Mouse (Mus musculus): ENCODE results near the gene Ostc. TPM values are rescaled to one million over a fixed set of nuclear protein-coding genes. Genes with fewer than 3 reads are reported as not detected.

Ostc gene
- polyA plus RNA-seq, 1 experiment from 2014 or later, result 327 TPM

DNA sequence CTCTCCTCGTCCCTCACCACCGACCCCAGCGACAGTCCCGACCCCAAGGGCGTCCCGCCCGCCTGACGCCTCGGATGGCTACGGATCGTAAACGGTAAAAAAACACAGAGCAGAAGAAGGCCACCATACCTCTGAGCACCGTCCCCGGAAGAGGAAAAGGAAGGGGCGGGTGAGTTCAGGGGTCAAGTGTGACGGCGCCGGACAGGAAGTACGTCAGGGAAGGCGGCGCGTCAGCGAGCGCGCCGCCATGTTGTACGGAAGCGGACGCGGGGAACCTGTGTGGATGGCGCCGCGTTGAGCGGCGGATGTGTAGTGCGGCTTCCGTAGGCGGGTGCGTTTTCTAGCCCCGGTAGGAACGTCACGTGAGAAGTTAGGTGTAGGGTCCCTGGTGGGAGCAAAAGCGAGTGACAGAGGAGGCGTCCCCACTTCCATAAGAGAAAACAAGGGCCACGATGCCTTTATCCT, 21.0 kb upstream of the Ostc start, which contains the start of gene Rpl34:
Gene Rpl34 (minus strand): TSS at position 210 of the 465 bp plus-strand sequence.
- Histone ChIP-seq H3K9ac (ENCODE audit: low read depth, low read length) (peak within 1 kb of the TSS; percentile 93), H3K4me3 (ENCODE audit: low read depth, low read length) (peak within 1 kb of the TSS; percentile 93), H3K4me2 (replicated peaks; ENCODE audit: low read depth, low read length) (peak within 1 kb of the TSS; percentile 69), H3K4me1 (replicated peaks; ENCODE audit: control insufficient read depth, insufficient read depth, low read length) (0 out of 2 replicates have a peak, but pooled peaks cover 3% of the 10 kb centered on the region), H3K9me3 (ENCODE audit: control insufficient read depth, low read length) (no peaks in the 10 kb centered on the region), H3K27ac (ENCODE audit: low read depth, low read length) (peak within 1 kb of the TSS; percentile 87), H3K27me3 (ENCODE audit: control insufficient read depth, insufficient read depth, low read length) (no peaks in the 10 kb centered on the region), H3K36me3 (ENCODE audit: control insufficient read depth, insufficient read depth, low read length) (peaks cover 6% of the 10 kb centered on the region; the same call in 1 of the 2 replicates)
- WGBS, result under 1% methylated on average over 45 of the region's 45 CpGs
- ATAC-seq (ENCODE audit: low FRiP score) (peak; percentile 99), DNase-seq (ENCODE audit: low spot score) (peak; percentile 96)

GRCm38 (mm10) chr3:130729472-130730188, 20.4 kb upstream of the Ostc start:
- no peaks in the 10 kb centered on the region for H3K27me3 ChIP-seq (ENCODE audit: control insufficient read depth, insufficient read depth, low read length)
- DNase-seq (ENCODE audit: low spot score) (peak; percentile 65), ATAC-seq (ENCODE audit: low FRiP score) (peak; percentile 1; the same call in 1 of the 2 replicates)
- H3K4me3 ChIP-seq (ENCODE audit: low read depth, low read length), result peak overlapping the region; percentile 93
- H3K4me2 ChIP-seq (replicated peaks; ENCODE audit: low read depth, low read length), result peak overlapping the region; percentile 69
- no peaks in the 10 kb centered on the region for H3K9me3 ChIP-seq (ENCODE audit: control insufficient read depth, low read length)
- H3K4me1 ChIP-seq (replicated peaks; ENCODE audit: control insufficient read depth, insufficient read depth, low read length), result 0 out of 2 replicates have a peak, but pooled peaks cover 3% of the 10 kb centered on the region
- H3K9ac ChIP-seq (ENCODE audit: low read depth, low read length), result peak overlapping the region; percentile 93
- WGBS, result under 1% methylated on average over 58 of the region's 58 CpGs
- peak overlapping the region; percentile 87 for H3K27ac ChIP-seq (ENCODE audit: low read depth, low read length)
- H3K36me3 ChIP-seq (ENCODE audit: control insufficient read depth, insufficient read depth, low read length), result peaks cover 6% of the 10 kb centered on the region; the same call in 1 of the 2 replicates

DNA sequence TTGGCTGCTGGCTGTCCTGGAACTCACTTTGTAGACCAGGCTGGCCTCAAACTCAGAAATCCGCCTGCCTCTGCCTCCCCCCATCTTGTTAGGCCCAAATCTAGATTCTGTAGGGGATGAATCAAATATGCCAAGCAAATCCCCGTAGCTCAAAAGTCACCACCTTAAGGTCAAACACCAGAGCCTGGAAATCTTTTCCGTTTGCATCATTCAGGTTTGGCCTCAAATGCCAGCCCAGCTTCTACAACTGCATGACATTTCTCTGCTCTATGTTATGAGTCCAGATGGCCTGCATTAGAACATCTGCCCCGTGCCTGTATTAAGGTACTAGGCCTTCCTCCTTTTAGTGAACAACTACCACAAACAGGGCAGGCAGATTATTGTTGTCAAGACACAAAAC, 18.4 kb upstream of the Ostc start:
- no peaks in the 10 kb centered on the region for H3K9me3 ChIP-seq (ENCODE audit: control insufficient read depth, low read length)
- H3K9ac ChIP-seq (ENCODE audit: low read depth, low read length), result no peak overlapping the region
- H3K4me3 ChIP-seq (ENCODE audit: low read depth, low read length), result no peak overlapping the region
- DNase-seq (ENCODE audit: low spot score), result no peak
- no peak overlapping the region for H3K27ac ChIP-seq (ENCODE audit: low read depth, low read length)
- no peaks in the 10 kb centered on the region for H3K27me3 ChIP-seq (ENCODE audit: control insufficient read depth, insufficient read depth, low read length)
- WGBS, result 85% methylated on average over 4 of the region's 4 CpGs
- H3K4me1 ChIP-seq (replicated peaks; ENCODE audit: control insufficient read depth, insufficient read depth, low read length), result 0 out of 2 replicates have a peak, but pooled peaks cover 3% of the 10 kb centered on the region
- no peak for ATAC-seq (ENCODE audit: low FRiP score)
- no peak overlapping the region for H3K4me2 ChIP-seq (replicated peaks; ENCODE audit: low read depth, low read length)
- peaks cover 6% of the 10 kb centered on the region; the same call in 1 of the 2 replicates for H3K36me3 ChIP-seq (ENCODE audit: control insufficient read depth, insufficient read depth, low read length)

- ATAC-seq (ENCODE audit: low FRiP score) (no peak), DNase-seq (ENCODE audit: low spot score) (no peak)
- no peaks in the 10 kb centered on the region for H3K9me3 ChIP-seq (ENCODE audit: control insufficient read depth, low read length)
- H3K27me3 ChIP-seq (ENCODE audit: control insufficient read depth, insufficient read depth, low read length), result no peaks in the 10 kb centered on the region
- H3K9ac ChIP-seq (ENCODE audit: low read depth, low read length), result no peak overlapping the region
- peaks cover 6% of the 10 kb centered on the region; the same call in 1 of the 2 replicates for H3K36me3 ChIP-seq (ENCODE audit: control insufficient read depth, insufficient read depth, low read length)
- no peak overlapping the region for H3K4me2 ChIP-seq (replicated peaks; ENCODE audit: low read depth, low read length)
- 96% methylated on average over 1 of the region's 1 CpGs for WGBS
- 0 out of 2 replicates have a peak, but pooled peaks cover 3% of the 10 kb centered on the region for H3K4me1 ChIP-seq (replicated peaks; ENCODE audit: control insufficient read depth, insufficient read depth, low read length)
- H3K4me3 ChIP-seq (ENCODE audit: low read depth, low read length), result no peak overlapping the region
- no peak overlapping the region for H3K27ac ChIP-seq (ENCODE audit: low read depth, low read length)
Observed at GRCm38 (mm10) chr3:130727036-130727435, 17.8 kb upstream of the Ostc start.

- Histone ChIP-seq H3K9me3 (ENCODE audit: control insufficient read depth, low read length) (no peaks in the 10 kb centered on the region), H3K4me3 (ENCODE audit: low read depth, low read length) (no peak overlapping the region), H3K36me3 (ENCODE audit: control insufficient read depth, insufficient read depth, low read length) (peaks cover 6% of the 10 kb centered on the region; the same call in 1 of the 2 replicates), H3K4me1 (replicated peaks; ENCODE audit: control insufficient read depth, insufficient read depth, low read length) (0 out of 2 replicates have a peak, but pooled peaks cover 3% of the 10 kb centered on the region), H3K9ac (ENCODE audit: low read depth, low read length) (no peak overlapping the region), H3K4me2 (replicated peaks; ENCODE audit: low read depth, low read length) (no peak overlapping the region), H3K27me3 (ENCODE audit: control insufficient read depth, insufficient read depth, low read length) (no peaks in the 10 kb centered on the region), H3K27ac (ENCODE audit: low read depth, low read length) (no peak overlapping the region)
- DNase-seq (ENCODE audit: low spot score) (no peak), ATAC-seq (ENCODE audit: low FRiP score) (no peak)
- 75% methylated on average over 2 of the region's 2 CpGs for WGBS
Observed at GRCm38 (mm10) chr3:130725718-130726117, 16.5 kb upstream of the Ostc start.

GRCm38 (mm10) chr3:130722733-130723478, 13.7 kb upstream of the Ostc start:
- 80% methylated on average over 11 of the region's 11 CpGs for WGBS
- H3K36me3 ChIP-seq (ENCODE audit: control insufficient read depth, insufficient read depth, low read length), result peaks cover 3% of the 10 kb centered on the region; the same call in 1 of the 2 replicates
- no peak overlapping the region for H3K9ac ChIP-seq (ENCODE audit: low read depth, low read length)
- H3K27me3 ChIP-seq (ENCODE audit: control insufficient read depth, insufficient read depth, low read length), result no peaks in the 10 kb centered on the region
- H3K4me1 ChIP-seq (replicated peaks; ENCODE audit: control insufficient read depth, insufficient read depth, low read length), result no peaks in the 10 kb centered on the region
- DNase-seq (ENCODE audit: low spot score), result no peak
- no peaks in the 10 kb centered on the region for H3K9me3 ChIP-seq (ENCODE audit: control insufficient read depth, low read length)
- no peak overlapping the region for H3K27ac ChIP-seq (ENCODE audit: low read depth, low read length)
- H3K4me3 ChIP-seq (ENCODE audit: low read depth, low read length), result no peak overlapping the region
- no peak for ATAC-seq (ENCODE audit: low FRiP score)
- no peak overlapping the region for H3K4me2 ChIP-seq (replicated peaks; ENCODE audit: low read depth, low read length)

DNA sequence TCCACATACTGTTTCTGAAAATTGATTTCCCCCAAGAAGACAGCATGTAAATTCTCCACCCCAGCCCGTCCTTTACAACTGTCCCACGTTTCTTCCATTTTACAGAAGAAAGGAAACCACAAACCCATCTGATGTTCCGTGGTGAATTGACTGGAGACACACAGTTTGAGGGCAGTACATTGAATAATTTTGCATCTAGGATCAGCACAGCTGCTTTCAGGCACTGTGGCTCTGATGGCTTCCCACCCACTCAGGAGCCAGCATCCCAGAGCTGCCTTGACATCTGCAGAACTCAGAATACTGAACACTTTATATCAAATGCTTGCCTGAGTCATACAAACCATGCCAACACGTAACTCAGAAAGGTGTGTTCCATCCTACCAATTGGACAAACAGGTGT, 11.0 kb upstream of the Ostc start:
- H3K27me3 ChIP-seq (ENCODE audit: control insufficient read depth, insufficient read depth, low read length), result no peaks in the 10 kb centered on the region
- no peak overlapping the region for H3K9ac ChIP-seq (ENCODE audit: low read depth, low read length)
- no peaks in the 10 kb centered on the region for H3K9me3 ChIP-seq (ENCODE audit: control insufficient read depth, low read length)
- no peak overlapping the region for H3K4me3 ChIP-seq (ENCODE audit: low read depth, low read length)
- no peak overlapping the region for H3K4me2 ChIP-seq (replicated peaks; ENCODE audit: low read depth, low read length)
- 87% methylated on average over 4 of the region's 4 CpGs for WGBS
- H3K4me1 ChIP-seq (replicated peaks; ENCODE audit: control insufficient read depth, insufficient read depth, low read length), result no peaks in the 10 kb centered on the region
- ATAC-seq (ENCODE audit: low FRiP score) (no peak), DNase-seq (ENCODE audit: low spot score) (no peak)
- no peaks in the 10 kb centered on the region for H3K36me3 ChIP-seq (ENCODE audit: control insufficient read depth, insufficient read depth, low read length)
- H3K27ac ChIP-seq (ENCODE audit: low read depth, low read length), result no peak overlapping the region

GRCm38 (mm10) chr3:130718871-130719270, 9.6 kb upstream of the Ostc start:
- 92% methylated on average over 4 of the region's 4 CpGs for WGBS
- no peaks in the 10 kb centered on the region for H3K9me3 ChIP-seq (ENCODE audit: control insufficient read depth, low read length)
- H3K36me3 ChIP-seq (ENCODE audit: control insufficient read depth, insufficient read depth, low read length), result no peaks in the 10 kb centered on the region
- no peaks in the 10 kb centered on the region for H3K4me1 ChIP-seq (replicated peaks; ENCODE audit: control insufficient read depth, insufficient read depth, low read length)
- no peak overlapping the region for H3K4me3 ChIP-seq (ENCODE audit: low read depth, low read length)
- DNase-seq (ENCODE audit: low spot score) (no peak), ATAC-seq (ENCODE audit: low FRiP score) (no peak)
- no peak overlapping the region for H3K27ac ChIP-seq (ENCODE audit: low read depth, low read length)
- no peak overlapping the region for H3K4me2 ChIP-seq (replicated peaks; ENCODE audit: low read depth, low read length)
- H3K9ac ChIP-seq (ENCODE audit: low read depth, low read length), result no peak overlapping the region
- H3K27me3 ChIP-seq (ENCODE audit: control insufficient read depth, insufficient read depth, low read length), result no peaks in the 10 kb centered on the region
